Mouse (Mus musculus) MEL (cell line): ENCODE measurements at regions not wholly inside any gene's neighbourhood (a gene's known extent, or its start where the extent isn't known, plus 50 kb on each side); places are given as distances from the start of the nearest gene placed in this dataset.

Source experiments
- DNase-seq: peaks from one replicate; pipeline ENCODE4 v3.0.0; 2011; ENCODE audit warnings: low read depth, low spot score
- H3K27ac ChIP-seq: 2 replicates; pipeline ENCODE4 v1.5.1; 2012; ENCODE audit warnings: low read depth, mild to moderate bottlenecking, control low read depth, low read length, moderate library complexity; ENCODE audit not compliant: control insufficient read depth
- H3K27me3 ChIP-seq, 2 experiments: fragments of 150-350 bp in 1 of 2; sonication (generic) in 1 of 2; 2 replicates each; pipeline ENCODE4 v1.6.1; 2012; ENCODE audit warnings: low read length in 2 of 2, mild to moderate bottlenecking in 2 of 2, improper control_type of control experiment in 1 of 2, moderate library complexity in 1 of 2; ENCODE audit not compliant: insufficient read depth in 2 of 2, control insufficient read depth in 1 of 2
- H3K36me3 ChIP-seq, 2 experiments: 2 replicates each; pipeline ENCODE4 v1.6.1; 2012 to 2014; ENCODE audit warnings: low read length in 2 of 2, improper control_type of control experiment in 1 of 2, inconsistent platforms in 1 of 2, mild to moderate bottlenecking in 1 of 2; ENCODE audit not compliant: insufficient read depth in 2 of 2, control insufficient read depth in 1 of 2
- H3K4me1 ChIP-seq, 2 experiments: fragments of 150-350 bp in 1 of 2; sonication (generic) in 1 of 2; 2 replicates each; pipeline ENCODE4 v1.6.1; 2012; ENCODE audit warnings: low read length in 2 of 2, improper control_type of control experiment in 1 of 2, mild to moderate bottlenecking in 1 of 2; ENCODE audit not compliant: insufficient read depth in 2 of 2, control insufficient read depth in 1 of 2
- H3K4me3 ChIP-seq, 2 experiments: fragments of 150-350 bp in 1 of 2; sonication (generic) in 1 of 2; 2 replicates each; pipeline ENCODE4 v1.5.1; 2012; ENCODE audit warnings: low read depth in 2 of 2, low read length in 2 of 2, mild to moderate bottlenecking in 2 of 2, moderate library complexity in 2 of 2, control low read depth in 1 of 2, improper control_type of control experiment in 1 of 2; ENCODE audit not compliant: control insufficient read depth in 1 of 2, insufficient read depth in 1 of 2
- H3K79me2 ChIP-seq: 2 replicates; pipeline ENCODE4 v1.6.1; 2012; ENCODE audit warnings: mild to moderate bottlenecking, low read length, moderate library complexity; ENCODE audit not compliant: control insufficient read depth, poor library complexity, insufficient read depth
- H3K9ac ChIP-seq: 2 replicates; pipeline ENCODE4 v1.6.1; 2012; ENCODE audit warnings: low read depth, mild to moderate bottlenecking, control low read depth, low read length, moderate library complexity; ENCODE audit not compliant: control insufficient read depth, poor library complexity, severe bottlenecking
- H3K9me3 ChIP-seq: fragments of 150-350 bp; sonication (generic); replicated peaks from 2 replicates; pipeline ENCODE4 v1.6.1; 2012; ENCODE audit warnings: mild to moderate bottlenecking, low read length, improper control_type of control experiment, moderate library complexity; ENCODE audit not compliant: insufficient read depth
- BHLHE40 ChIP-seq: IDR thresholded peaks from 2 replicates; pipeline ENCODE4 v1.6.1; 2012; ENCODE audit warnings: low read depth, mild to moderate bottlenecking, inconsistent platforms, low read length, improper control_type of control experiment, borderline replicate concordance
- CHD1 ChIP-seq: IDR thresholded peaks from 2 replicates; pipeline ENCODE4 v1.6.1; 2012; ENCODE audit warnings: low read depth, mild to moderate bottlenecking, inconsistent platforms, low read length, improper control_type of control experiment
- CHD2 ChIP-seq: IDR thresholded peaks from 2 replicates; pipeline ENCODE4 v1.6.1; 2011; ENCODE audit warnings: low read length, improper control_type of control experiment
- EP300 ChIP-seq, 2 experiments: IDR thresholded peaks; 2 replicates each; pipeline ENCODE4 v1.6.1; 2011; ENCODE audit warnings: improper control_type of control experiment in 2 of 2, low read length in 2 of 2, low read depth in 1 of 2, mild to moderate bottlenecking in 1 of 2
- ETS1 ChIP-seq: IDR thresholded peaks from 2 replicates; pipeline ENCODE4 v1.6.1; 2012; ENCODE audit warnings: low read depth, mild to moderate bottlenecking, inconsistent platforms, low read length, improper control_type of control experiment, moderate library complexity
- GABPA ChIP-seq: IDR thresholded peaks from 2 replicates; pipeline ENCODE4 v1.6.1; 2012; ENCODE audit warnings: low read depth, mild to moderate bottlenecking, inconsistent platforms, low read length, improper control_type of control experiment, moderate library complexity
- GATA1 ChIP-seq: IDR thresholded peaks from 2 replicates; pipeline ENCODE4 v1.6.1; 2011; ENCODE audit warnings: low read depth, low read length, improper control_type of control experiment
- HCFC1 ChIP-seq: IDR thresholded peaks from 2 replicates; pipeline ENCODE4 v1.6.1; 2012; ENCODE audit warnings: low read depth, mild to moderate bottlenecking, inconsistent platforms, low read length, improper control_type of control experiment, moderate library complexity
- KAT2A ChIP-seq: conservative IDR thresholded peaks from 2 replicates; pipeline ENCODE4 v1.6.1; 2012; ENCODE audit warnings: low read depth, low read length, improper control_type of control experiment, inconsistent platforms
- MAX ChIP-seq: IDR thresholded peaks from 2 replicates; pipeline ENCODE4 v1.6.1; 2011; ENCODE audit warnings: low read length, improper control_type of control experiment
- MAZ ChIP-seq: IDR thresholded peaks from 2 replicates; pipeline ENCODE4 v1.6.1; 2012; ENCODE audit warnings: low read depth, mild to moderate bottlenecking, inconsistent platforms, low read length, improper control_type of control experiment
- MEF2A ChIP-seq: IDR thresholded peaks from 2 replicates; pipeline ENCODE4 v1.6.1; 2014; ENCODE audit warnings: low read depth, mild to moderate bottlenecking, inconsistent platforms, low read length, improper control_type of control experiment; ENCODE audit not compliant: poor library complexity, insufficient replicate concordance, severe bottlenecking; ENCODE audit errors: extremely low read depth
- MXI1 ChIP-seq: IDR thresholded peaks from 2 replicates; pipeline ENCODE4 v1.6.1; 2011; ENCODE audit warnings: mild to moderate bottlenecking, low read depth, low read length, improper control_type of control experiment
- MYB ChIP-seq: IDR thresholded peaks from 2 replicates; pipeline ENCODE4 v1.6.1; 2011; ENCODE audit warnings: mild to moderate bottlenecking, low read depth, low read length, improper control_type of control experiment
- NELFE ChIP-seq: IDR thresholded peaks from 2 replicates; pipeline ENCODE4 v1.6.1; 2011; ENCODE audit warnings: low read depth, low read length, improper control_type of control experiment
- POLR2AphosphoS2 ChIP-seq: IDR thresholded peaks from 2 replicates; pipeline ENCODE4 v1.6.1; 2011; ENCODE audit warnings: low read length, improper control_type of control experiment
- RAD21 ChIP-seq: IDR thresholded peaks from 2 replicates; pipeline ENCODE4 v1.6.1; 2011; ENCODE audit warnings: mild to moderate bottlenecking, low read depth, low read length, improper control_type of control experiment
- SIN3A ChIP-seq: IDR thresholded peaks from 2 replicates; pipeline ENCODE4 v1.6.1; 2012; ENCODE audit warnings: low read length, improper control_type of control experiment, inconsistent platforms
- TCF12 ChIP-seq: IDR thresholded peaks from 2 replicates; pipeline ENCODE4 v1.6.1; 2014; ENCODE audit warnings: low read depth, mild to moderate bottlenecking, inconsistent platforms, low read length, improper control_type of control experiment, moderate library complexity
- USF1 ChIP-seq: IDR thresholded peaks from 2 replicates; pipeline ENCODE4 v1.6.1; 2014; ENCODE audit warnings: low read depth, mild to moderate bottlenecking, inconsistent platforms, low read length, improper control_type of control experiment, moderate library complexity
- USF2 ChIP-seq, 2 experiments: IDR thresholded peaks; 2 replicates each; pipeline ENCODE4 v1.6.1; 2011 to 2012; ENCODE audit warnings: improper control_type of control experiment in 2 of 2, low read length in 2 of 2, borderline replicate concordance in 1 of 2, inconsistent platforms in 1 of 2, low read depth in 1 of 2, mild to moderate bottlenecking in 1 of 2; ENCODE audit not compliant: insufficient read depth in 1 of 2
- ZC3H11A ChIP-seq: IDR thresholded peaks from 2 replicates; pipeline ENCODE4 v1.6.1; 2012; ENCODE audit warnings: low read depth, mild to moderate bottlenecking, inconsistent platforms, low read length, improper control_type of control experiment
- ZKSCAN1 ChIP-seq: IDR thresholded peaks from 2 replicates; pipeline ENCODE4 v1.6.1; 2012; ENCODE audit warnings: low read depth, mild to moderate bottlenecking, inconsistent platforms, low read length, improper control_type of control experiment, moderate library complexity
- ZMIZ1 ChIP-seq: IDR thresholded peaks from 2 replicates; pipeline ENCODE4 v1.6.1; 2012; ENCODE audit warnings: low read depth, mild to moderate bottlenecking, inconsistent platforms, low read length, improper control_type of control experiment, moderate library complexity

GRCm38 (mm10) chr3:31790342-31790970, 111.9 kb upstream of the Kcnmb2 start (continued):
- peak; percentile 42; the same call in 1 of the 2 replicates for TF ChIP-seq ZC3H11A
- TF ChIP-seq KAT2A: no peak
- no peak for TF ChIP-seq MAX
- no peak for TF ChIP-seq CHD1
- TF ChIP-seq NELFE: no peak
- TF ChIP-seq ZKSCAN1: no peak

DNA sequence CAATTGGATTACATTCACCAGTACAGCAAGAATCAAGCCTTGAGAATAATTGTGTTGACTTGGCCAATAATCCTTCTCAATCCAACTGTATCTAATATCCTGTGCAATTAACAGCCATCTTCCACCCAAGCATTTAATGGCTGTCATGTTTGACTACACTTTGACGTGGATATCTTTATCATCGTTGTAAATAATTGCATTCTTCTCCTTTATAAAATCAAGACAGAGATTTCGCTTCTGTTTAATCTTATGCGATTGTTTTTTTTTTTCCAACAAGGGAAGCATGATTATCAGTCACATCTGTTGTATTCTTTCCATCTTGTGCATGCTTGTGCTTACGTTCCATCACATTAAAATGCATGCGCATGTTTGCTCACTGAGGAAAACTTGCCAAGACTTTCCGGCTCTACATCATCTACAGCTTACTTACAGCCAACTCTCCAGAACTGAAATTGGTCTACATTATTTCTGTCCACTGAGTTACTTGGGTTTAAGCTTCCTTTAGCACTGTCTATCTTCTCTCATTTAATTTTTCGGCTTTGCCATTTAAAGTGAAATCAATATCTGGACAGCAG, 108.8 kb upstream of the Kcnmb2 start:
- no peaks in the 10 kb centered on the region for H3K4me1 ChIP-seq
- no peak for DNase-seq
- no peak overlapping the region for H3K9ac ChIP-seq
- no peaks in the 10 kb centered on the region for H3K79me2 ChIP-seq
- no peaks in the 10 kb centered on the region for H3K27me3 ChIP-seq
- no peak for TF ChIP-seq KAT2A
- TF ChIP-seq SIN3A: no peak
- no peak for TF ChIP-seq USF2 (IDR thresholded peaks at IDR 0.05; ENCODE audit: borderline replicate concordance in 1 of 2, insufficient read depth in 1 of 2, low read depth in 1 of 2, low read length in 2 of 2)
- TF ChIP-seq ETS1: no peak
- no peak for TF ChIP-seq HCFC1
- TF ChIP-seq, all 39 proteins: peak for 0
- Histone ChIP-seq H3K4me3 (no peak overlapping the region), H3K27ac (no peak overlapping the region), H3K9me3 (no peaks in the 10 kb centered on the region), H3K36me3 (no peaks in the 10 kb centered on the region)

DNA sequence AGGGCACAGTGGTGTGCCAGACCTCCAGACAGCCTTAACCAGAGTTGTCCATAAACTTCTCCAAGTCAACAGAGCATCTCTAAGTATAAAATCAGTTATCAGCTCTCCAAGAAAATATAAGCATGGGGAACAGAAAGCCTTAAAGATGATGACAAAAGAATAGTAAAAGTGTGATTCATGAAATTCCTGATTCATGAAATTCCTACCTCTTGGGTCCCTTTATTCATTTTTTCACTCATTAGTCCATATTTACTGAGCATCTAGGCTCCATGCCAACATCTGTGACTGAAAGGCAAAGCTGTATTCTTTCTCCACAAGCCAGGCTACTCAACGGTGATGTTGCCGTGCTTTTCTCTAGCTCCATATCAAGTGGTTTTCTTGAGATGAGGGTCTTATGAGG, 105.7 kb upstream of the Kcnmb2 start:
- Histone ChIP-seq H3K9me3 (no peaks in the 10 kb centered on the region), H3K27me3 (no peaks in the 10 kb centered on the region), H3K4me1 (no peaks in the 10 kb centered on the region), H3K79me2 (no peaks in the 10 kb centered on the region), H3K27ac (no peak overlapping the region), H3K9ac (no peak overlapping the region), H3K4me3 (no peak overlapping the region), H3K36me3 (no peaks in the 10 kb centered on the region)
- no peak for DNase-seq
- TF ChIP-seq MAZ (no peak), NELFE (no peak), USF2 (IDR thresholded peaks at IDR 0.05; ENCODE audit: borderline replicate concordance in 1 of 2, insufficient read depth in 1 of 2, low read depth in 1 of 2, low read length in 2 of 2) (no peak), GATA1 (no peak), BHLHE40 (no peak), USF1 (no peak), CHD2 (no peak), MYB (no peak), MXI1 (no peak), RAD21 (no peak), TCF12 (no peak), POLR2AphosphoS2 (no peak), SIN3A (no peak), CHD1 (no peak), GABPA (no peak), EP300 (IDR thresholded peaks at IDR 0.05; ENCODE audit: low read depth in 1 of 2, low read length in 2 of 2) (no peak), ZMIZ1 (no peak), MEF2A (no peak)
